Mouse (Mus musculus) hindlimb bud, embryonic 11.5 days (tissue): ENCODE measurements around the gene Prkg2.

Experiments used
- DNase-seq: peaks from one replicate; pipeline ENCODE4 v3.0.0-alpha.2; 2012; ENCODE audit warnings: low read depth, low spot score; ENCODE audit errors: extremely low spot score

Gene Prkg2

DNA sequence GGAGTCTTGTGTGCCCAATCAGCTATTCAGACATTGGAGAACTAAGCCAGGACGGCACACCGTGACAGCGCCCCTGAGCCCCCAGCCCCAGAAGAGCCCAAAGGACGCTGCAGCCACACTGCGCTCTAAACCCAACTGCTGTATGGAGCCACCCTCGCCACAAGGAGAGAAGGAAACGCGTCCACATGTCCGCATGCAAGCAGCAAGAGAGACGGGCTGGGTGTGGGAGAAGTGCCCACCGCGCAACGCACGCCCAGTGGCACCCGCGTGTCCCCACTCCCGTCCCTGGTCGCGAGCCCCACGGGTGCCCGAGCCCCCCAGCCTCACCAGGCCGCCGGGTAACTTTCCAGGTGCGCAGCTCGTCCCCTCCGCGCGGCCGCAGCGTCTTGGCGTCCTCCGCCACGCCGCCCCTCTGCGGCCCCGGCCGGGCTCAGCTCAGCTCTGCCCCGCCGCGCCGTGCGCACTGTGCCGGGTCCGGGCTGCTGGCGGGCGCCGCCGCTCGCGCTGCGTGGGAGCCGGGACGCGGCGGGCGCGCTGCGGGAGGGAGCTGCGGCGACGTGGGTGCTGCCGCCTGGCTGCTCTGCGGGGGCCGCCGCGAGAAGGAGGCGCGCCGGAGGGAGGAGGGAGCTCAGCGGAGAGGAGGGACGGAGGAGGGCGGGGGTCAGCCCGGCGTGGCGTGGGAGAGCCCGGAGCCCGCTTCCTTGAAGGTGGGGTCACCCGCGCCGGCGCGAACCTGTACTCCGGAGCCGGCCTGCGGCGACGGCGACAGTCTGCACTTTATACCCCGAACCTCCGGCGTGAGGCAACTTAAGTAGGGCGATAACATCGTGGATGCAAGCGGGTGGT lies at the start of gene Prkg2:
Gene Prkg2 (minus strand): TSS at position 756 of the 846 bp plus-strand sequence.
- no peak for DNase-seq

GRCm38 (mm10) chr5:99083955-99084354 lies 46.8 kb upstream of the Prkg2 start:
- DNase-seq, result no peak

GRCm38 (mm10) chr5:99078375-99078774 lies 41.2 kb upstream of the Prkg2 start:
- DNase-seq, result no peak

GRCm38 (mm10) chr5:99068391-99068790 lies 31.2 kb upstream of the Prkg2 start:
- no peak for DNase-seq

DNA sequence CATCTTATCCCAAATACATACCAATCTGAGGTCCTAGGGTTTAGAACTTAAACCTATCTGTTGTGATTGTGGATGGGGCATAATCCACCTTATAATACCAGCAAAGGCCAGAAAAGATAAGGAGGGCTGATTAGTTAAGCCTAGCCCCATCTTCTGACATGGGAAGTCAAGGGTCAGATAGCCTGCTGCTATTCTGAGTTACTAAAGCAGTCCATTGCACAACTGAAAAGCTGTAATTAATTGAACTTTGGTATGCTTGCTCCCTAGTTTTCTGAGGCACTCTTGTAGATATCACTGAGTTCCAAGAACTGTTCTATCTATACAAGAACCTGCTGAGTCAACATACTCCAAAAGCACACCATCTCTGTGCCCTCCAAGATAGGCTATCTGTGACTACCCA lies 25.4 kb upstream of the Prkg2 start:
- DNase-seq, result no peak

GRCm38 (mm10) chr5:99039021-99039420 lies 1.9 kb upstream of the Prkg2 start:
- no peak for DNase-seq

- DNase-seq, result no peak
Observed at GRCm38 (mm10) chr5:99037442-99037811, 276 bp upstream of the Prkg2 start.

- no peak for DNase-seq
Observed at GRCm38 (mm10) chr5:99035961-99036360, 1.2 kb downstream of the Prkg2 start.

GRCm38 (mm10) chr5:99031551-99032149 lies 5.5 kb downstream of the Prkg2 start:
- DNase-seq, result no peak

DNA sequence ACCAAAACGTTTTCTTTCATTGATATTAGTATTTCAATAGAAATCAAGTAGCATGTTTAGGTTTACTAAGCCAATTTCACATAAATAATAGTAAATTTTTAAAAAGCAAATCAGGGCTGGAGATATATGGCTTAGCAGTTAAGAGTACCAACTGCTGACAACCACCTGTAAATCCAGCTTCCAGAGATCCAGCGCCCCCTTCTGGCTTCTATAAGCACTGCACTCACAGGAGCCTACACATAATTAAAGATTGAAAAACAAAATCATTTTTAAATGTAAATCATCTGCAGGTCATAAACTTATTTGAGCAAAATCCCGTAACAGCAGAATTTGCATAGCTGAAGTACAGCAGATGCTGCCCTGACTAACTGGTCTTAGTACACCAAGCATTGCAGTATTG lies 10.8 kb downstream of the Prkg2 start:
- no peak for DNase-seq

DNA sequence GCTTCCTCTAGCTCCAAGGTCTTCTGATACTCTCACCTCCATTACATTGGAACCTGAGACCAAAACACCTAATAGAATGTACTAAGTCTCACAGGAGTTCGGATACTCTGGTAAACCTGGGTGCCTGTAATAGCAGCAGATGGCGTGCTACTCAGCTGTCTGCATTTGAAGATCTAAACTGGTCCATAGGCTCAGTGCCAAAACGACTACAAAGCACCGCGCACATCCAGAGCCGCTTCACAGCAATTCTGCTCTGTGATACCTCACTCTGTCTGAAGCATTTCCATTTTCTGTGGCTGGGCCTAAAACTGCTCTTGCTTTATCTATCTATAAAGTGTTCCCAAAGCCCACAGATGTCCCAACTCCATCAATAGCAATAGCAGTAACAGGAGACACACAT lies 17.4 kb downstream of the Prkg2 start:
- no peak for DNase-seq

DNA sequence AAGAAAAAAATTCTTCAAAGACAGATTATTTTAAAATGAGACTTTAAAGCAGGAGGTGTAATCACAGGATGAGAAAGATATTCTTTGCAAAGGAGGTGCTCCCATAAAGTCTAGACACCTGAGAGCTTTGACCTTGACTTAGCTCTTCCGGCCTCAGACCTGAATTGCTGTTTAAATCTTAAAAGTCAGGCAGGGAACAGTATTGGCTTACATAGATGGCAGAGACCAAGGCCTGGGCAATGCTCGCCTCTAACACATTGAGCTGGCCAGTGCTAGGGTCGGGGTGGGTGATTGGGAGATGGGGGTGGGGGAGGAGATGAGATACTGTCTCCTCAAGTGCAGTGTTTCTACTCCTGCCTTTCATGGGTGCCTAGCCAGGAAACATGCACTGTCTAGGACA lies 22.0 kb downstream of the Prkg2 start:
- DNase-seq, result no peak

GRCm38 (mm10) chr5:99010448-99011151 lies 26.6 kb downstream of the Prkg2 start:
- DNase-seq, result no peak

- no peak for DNase-seq
Observed at GRCm38 (mm10) chr5:98998104-98998503, 39.0 kb downstream of the Prkg2 start.

DNA sequence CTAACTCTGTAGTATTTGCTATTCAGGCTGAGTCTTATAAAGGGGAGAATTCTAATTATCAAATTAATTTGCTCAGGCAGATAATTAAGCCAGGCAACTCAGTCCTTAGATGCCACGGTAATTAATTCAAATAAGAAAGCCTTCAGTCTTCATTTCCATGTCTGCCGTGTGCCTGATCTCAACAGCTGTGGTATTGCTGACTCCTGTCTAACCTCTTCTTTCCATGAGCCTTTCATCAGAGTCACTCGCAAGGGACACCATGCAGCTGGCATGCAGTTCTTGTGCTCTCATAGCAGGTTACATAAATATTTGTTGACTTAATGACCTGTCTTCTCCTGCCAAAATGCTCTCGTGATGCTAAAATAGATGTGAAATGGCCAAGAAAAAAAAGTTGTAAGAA lies 41.4 kb downstream of the Prkg2 start:
- DNase-seq, result no peak

GRCm38 (mm10) chr5:98991600-98991999 lies 45.6 kb downstream of the Prkg2 start:
- no peak for DNase-seq

- no peak for DNase-seq
Observed at GRCm38 (mm10) chr5:98987634-98988033, 49.5 kb downstream of the Prkg2 start.

GRCm38 (mm10) chr5:98987116-98987515 lies 50.0 kb downstream of the Prkg2 start:
- DNase-seq, result no peak

GRCm38 (mm10) chr5:98986459-98986858 lies 50.7 kb downstream of the Prkg2 start:
- no peak for DNase-seq

DNA sequence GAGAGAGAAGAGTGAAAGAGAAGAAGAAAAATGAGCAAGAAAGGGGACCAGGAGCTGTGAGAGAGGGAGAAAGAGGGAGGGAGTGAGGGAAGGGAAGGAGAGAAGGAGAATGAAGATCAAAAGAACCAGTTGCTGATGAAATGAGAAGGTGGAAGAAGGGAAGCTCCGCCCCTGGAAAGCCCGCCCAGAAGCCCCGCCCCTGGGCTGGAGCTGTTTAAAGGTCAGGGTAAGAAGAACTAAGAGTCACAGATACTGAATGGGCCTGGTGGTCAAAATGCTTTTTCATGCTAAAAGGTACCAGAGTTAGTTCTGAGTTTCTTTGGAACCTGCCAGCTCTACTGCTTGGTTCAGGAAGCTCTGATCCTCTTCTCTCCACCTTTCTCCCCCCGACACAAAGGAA lies 51.1 kb downstream of the Prkg2 start:
- DNase-seq, result no peak

DNA sequence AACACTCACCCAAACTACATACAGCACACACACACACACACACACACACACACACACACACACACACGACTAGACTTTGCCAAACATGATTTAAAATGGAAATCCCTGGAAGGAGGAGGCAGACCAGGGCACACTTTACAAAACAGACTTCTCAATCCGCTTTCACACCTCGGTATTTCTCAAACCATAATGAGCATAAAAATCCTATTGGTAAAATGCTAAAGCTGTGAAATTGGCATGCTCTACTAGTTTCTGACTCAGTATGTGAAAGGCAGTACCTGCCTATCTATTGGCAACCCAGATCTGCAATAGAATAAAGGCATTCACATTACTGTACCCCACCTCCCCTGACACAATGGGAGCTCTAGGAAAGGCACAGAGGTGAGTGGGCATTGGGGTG lies 52.1 kb downstream of the Prkg2 start:
- no peak for DNase-seq

GRCm38 (mm10) chr5:98981304-98981703 lies 55.8 kb downstream of the Prkg2 start:
- no peak for DNase-seq
